Mouse (Mus musculus) gastrocnemius, adult 2 months (tissue): ENCODE measurements around the gene Sh3pxd2a. TPM values are rescaled to one million over a fixed set of nuclear protein-coding genes. Genes with fewer than 3 reads are reported as not detected.
A peak's percentile ranks its signal among the peaks of the same experiment; 100 is the strongest.

Experiments used
- DNase-seq: peaks from one replicate; pipeline ENCODE4 v3.0.0; 2022
- H3K27ac ChIP-seq: fragments of 200-600 bp; 2 replicates; pipeline ENCODE4 v1.8.1; 2022; ENCODE audit warnings: mild to moderate bottlenecking
- H3K4me3 ChIP-seq: fragments of 200-600 bp; 2 replicates; pipeline ENCODE4 v1.8.1; 2022; ENCODE audit warnings: mild to moderate bottlenecking, moderate library complexity
- CTCF ChIP-seq: fragments of 200-600 bp; IDR thresholded peaks from 2 replicates; pipeline ENCODE4 v1.8.1; 2022; ENCODE audit warnings: antibody characterized with exemption, mild to moderate bottlenecking, moderate library complexity
- intact Hi-C: fragments of 180-260 bp; cut with DNase I; formaldehyde crosslinking; loops from one replicate; pipeline ENCODE4 v1.15.1; 2025
- total RNA-seq, 2 experiments: library from RNA; stranded (reverse); gene quantifications; 2 replicates each; pipeline ENCODE4 v1.2.3; 2021

The Sh3pxd2a gene
- total RNA-seq, 2 experiments from 2014 or later, result 37.7 to 44.7 TPM

- peak; percentile 84 for DNase-seq
- H3K27ac ChIP-seq, result peak overlapping the region; percentile 48
- intact Hi-C loops, result loop anchor here (1.0 to 2.0 kb wide), 2 partner anchors 75 to 164 kb away; no protein-coding TSS in a partner anchor
- peak overlapping the region; percentile 62 for H3K4me3 ChIP-seq
- peak; percentile 94 for TF ChIP-seq CTCF
These were observed 125.0 kb downstream of the Sh3pxd2a start for GRCm38 (mm10) chr19:47339165-47339564.

GRCm38 (mm10) chr19:47338396-47339164 is 125.6 kb downstream of the Sh3pxd2a start:
- no peak for DNase-seq
- H3K27ac ChIP-seq, result peak overlapping the region; percentile 48
- TF ChIP-seq CTCF, result no peak
- intact Hi-C loops, result loop anchor here (1.0 to 2.0 kb wide), 2 partner anchors 74 to 164 kb away; no protein-coding TSS in a partner anchor
- peak overlapping the region; percentile 62 for H3K4me3 ChIP-seq

GRCm38 (mm10) chr19:47337743-47338142 is 126.5 kb downstream of the Sh3pxd2a start:
- no peak; the same call in 1 of the 2 replicates for TF ChIP-seq CTCF
- Histone ChIP-seq H3K4me3 (peak overlapping the region; percentile 32), H3K27ac (peak overlapping the region; percentile 46)
- peak; percentile 95 for DNase-seq
- intact Hi-C loops, result loop anchor here (2.0 kb wide), 1 partner anchor 163 kb away; no protein-coding TSS in a partner anchor

GRCm38 (mm10) chr19:47337191-47337590 is 127.0 kb downstream of the Sh3pxd2a start:
- DNase-seq, result no peak
- no peak overlapping the region for H3K4me3 ChIP-seq
- intact Hi-C loops, result no loop called here
- TF ChIP-seq CTCF, result no peak
- peak overlapping the region; percentile 46 for H3K27ac ChIP-seq

- intact Hi-C loops, result no loop called here
These were observed 128.9 kb downstream of the Sh3pxd2a start for GRCm38 (mm10) chr19:47335262-47335661.

GRCm38 (mm10) chr19:47334713-47335112 is 129.5 kb downstream of the Sh3pxd2a start:
- Histone ChIP-seq H3K27ac (peak overlapping the region; percentile 46; the same call in 1 of the 2 replicates), H3K4me3 (no peak overlapping the region)
- intact Hi-C loops, result no loop called here
- DNase-seq, result no peak
- TF ChIP-seq CTCF, result no peak

More at GRCm38 (mm10) chr19:47335262-47335661, 128.9 kb downstream of the Sh3pxd2a start:
- Histone ChIP-seq H3K4me3 (no peak overlapping the region), H3K27ac (peak overlapping the region; percentile 46; the same call in 1 of the 2 replicates)
- no peak for TF ChIP-seq CTCF
- no peak for DNase-seq

GRCm38 (mm10) chr19:47330743-47331227 is 133.4 kb downstream of the Sh3pxd2a start:
- no peak for TF ChIP-seq CTCF
- peak; percentile 70 for DNase-seq
- Histone ChIP-seq H3K27ac (peak overlapping the region; percentile 76), H3K4me3 (no peak overlapping the region)
- intact Hi-C loops, result no loop called here

GRCm38 (mm10) chr19:47329102-47329501 is 135.1 kb downstream of the Sh3pxd2a start:
- no peak for DNase-seq

GRCm38 (mm10) chr19:47327896-47328882 is 136.0 kb downstream of the Sh3pxd2a start:
- intact Hi-C loops, result no loop called here
- Histone ChIP-seq H3K4me3 (no peak overlapping the region), H3K27ac (peak overlapping the region; percentile 40)
- no peak for DNase-seq
- TF ChIP-seq CTCF, result no peak

More at GRCm38 (mm10) chr19:47329102-47329501, 135.1 kb downstream of the Sh3pxd2a start:
- Histone ChIP-seq H3K4me3 (no peak overlapping the region), H3K27ac (no peak overlapping the region)
- TF ChIP-seq CTCF, result no peak
- intact Hi-C loops, result no loop called here

GRCm38 (mm10) chr19:47325881-47326280 is 138.3 kb downstream of the Sh3pxd2a start:
- DNase-seq, result no peak
- Histone ChIP-seq H3K27ac (peak overlapping the region; percentile 55), H3K4me3 (no peak overlapping the region)
- intact Hi-C loops, result no loop called here
- peak; percentile 71 for TF ChIP-seq CTCF

- Histone ChIP-seq H3K4me3 (no peak overlapping the region), H3K27ac (no peak overlapping the region)
- DNase-seq, result peak; percentile 58
- no peak for TF ChIP-seq CTCF
- intact Hi-C loops, result no loop called here
These were observed 140.9 kb downstream of the Sh3pxd2a start for GRCm38 (mm10) chr19:47323096-47323849.

- intact Hi-C loops, result no loop called here
- TF ChIP-seq CTCF, result no peak
- DNase-seq, result peak; percentile 79
- peak overlapping the region; percentile 65 for H3K4me3 ChIP-seq
- H3K27ac ChIP-seq, result peak overlapping the region; percentile 77
These were observed 143.9 kb downstream of the Sh3pxd2a start for GRCm38 (mm10) chr19:47320331-47320668.
